Mouse (Mus musculus): ENCODE results near the gene Zkscan14. TPM values are rescaled to one million over a fixed set of nuclear protein-coding genes. Genes with fewer than 3 reads are reported as not detected.

Zkscan14 gene
- total and polyA plus RNA-seq, 3 experiments: 6.7 to 7.5 TPM; not detected in 1

- TF ChIP-seq USF2 (IDR thresholded peaks at IDR 0.05; ENCODE audit: borderline replicate concordance in 1 of 2, insufficient read depth in 1 of 2, low read depth in 1 of 2, low read length in 2 of 2) (no peak), MAFK (IDR thresholded peaks at IDR 0.05; ENCODE audit: borderline replicate concordance, low read depth, low read length) (no peak), ELF1 (IDR thresholded peaks at IDR 0.05; ENCODE audit: low read depth, low read length) (no peak), GABPA (IDR thresholded peaks at IDR 0.05; ENCODE audit: low read depth, low read length) (no peak), HCFC1 (IDR thresholded peaks at IDR 0.05; ENCODE audit: low read depth, low read length) (no peak), MXI1 (IDR thresholded peaks at IDR 0.05; ENCODE audit: low read depth, low read length) (no peak), ZC3H11A (IDR thresholded peaks at IDR 0.05; ENCODE audit: low read depth, low read length) (no peak), KAT2A (conservative IDR thresholded peaks at IDR 0.05; ENCODE audit: low read depth, low read length) (no peak), USF1 (IDR thresholded peaks at IDR 0.05; ENCODE audit: low read depth, low read length) (no peak), CHD1 (IDR thresholded peaks at IDR 0.05; ENCODE audit: low read depth, low read length) (no peak), TBP (IDR thresholded peaks at IDR 0.05; ENCODE audit: low read depth, low read length) (no peak), TCF12 (IDR thresholded peaks at IDR 0.05; ENCODE audit: low read depth, low read length) (no peak), CTCF (IDR thresholded peaks at IDR 0.05 in 2 of 3, conservative IDR thresholded peaks at IDR 0.05 in 1 of 3; ENCODE audit: control insufficient read depth in 1 of 3, insufficient read depth in 1 of 3, low read depth in 2 of 3, low read length in 3 of 3, poor library complexity in 1 of 3, severe bottlenecking in 1 of 3) (no peak), ZNF384 (IDR thresholded peaks at IDR 0.05; ENCODE audit: low read depth, low read length) (no peak)
- H3K27me3 ChIP-seq (ENCODE audit: control insufficient read depth in 1 of 2, insufficient read depth in 2 of 2, low read length in 2 of 2): no peaks in the 10 kb centered on the region
- no peak for DNase-seq (ENCODE audit: low read depth, low spot score)
- H3K4me3 ChIP-seq (ENCODE audit: control insufficient read depth in 1 of 2, insufficient read depth in 1 of 2, low read depth in 2 of 2, low read length in 2 of 2): no peak overlapping the region
- H3K9me3 ChIP-seq (replicated peaks; ENCODE audit: insufficient read depth, low read length): no peaks in the 10 kb centered on the region
- H3K27ac ChIP-seq (ENCODE audit: control insufficient read depth, low read depth, low read length): no peak overlapping the region
- peaks cover 0 to 11% of the 10 kb centered on the region in 2 experiments; a peak in 3 of 4 replicates for H3K36me3 ChIP-seq (ENCODE audit: control insufficient read depth in 1 of 2, insufficient read depth in 2 of 2, low read length in 2 of 2)
- no peak overlapping the region for H3K9ac ChIP-seq (ENCODE audit: control insufficient read depth, low read depth, low read length, poor library complexity, severe bottlenecking)
- H3K79me2 ChIP-seq (ENCODE audit: control insufficient read depth, insufficient read depth, low read length, poor library complexity): peaks cover 3% of the 10 kb centered on the region; the same call in 1 of the 2 replicates
- peaks cover 0 to 10% of the 10 kb centered on the region in 2 experiments; a peak in 3 of 4 replicates for H3K4me1 ChIP-seq (ENCODE audit: control insufficient read depth in 1 of 2, insufficient read depth in 2 of 2, low read length in 2 of 2)
Observed at GRCm38 (mm10) chr5:145212216-145212615, 10.5 kb upstream of the Zkscan14 start.

DNA sequence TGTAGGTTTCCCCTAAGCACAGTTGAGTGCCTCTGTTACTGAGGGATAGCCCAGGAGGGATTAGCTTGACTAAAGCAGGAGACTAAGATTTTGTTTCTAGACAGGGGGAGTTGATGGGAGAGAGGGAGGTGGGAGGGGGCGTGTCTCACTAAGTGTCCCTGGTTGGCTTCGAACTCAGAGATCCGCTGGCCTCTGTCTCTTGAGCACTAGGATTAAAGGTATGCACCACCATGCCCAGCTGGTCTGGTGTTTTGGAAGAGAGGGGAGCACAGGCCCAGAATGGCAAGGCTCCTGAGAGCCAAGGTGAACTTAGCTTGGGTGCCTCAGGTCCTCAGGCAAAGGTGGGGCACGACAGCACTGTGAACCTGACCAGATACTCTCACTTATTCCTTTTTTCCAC is 9.7 kb upstream of the Zkscan14 start:
- peaks cover 0 to 14% of the 10 kb centered on the region in 2 experiments; a peak in 3 of 4 replicates for H3K36me3 ChIP-seq (ENCODE audit: control insufficient read depth in 1 of 2, insufficient read depth in 2 of 2, low read length in 2 of 2)
- DNase-seq (ENCODE audit: low read depth, low spot score): no peak
- H3K9ac ChIP-seq (ENCODE audit: control insufficient read depth, low read depth, low read length, poor library complexity, severe bottlenecking): no peak overlapping the region
- TF ChIP-seq MXI1 (IDR thresholded peaks at IDR 0.05; ENCODE audit: low read depth, low read length): no peak
- TF ChIP-seq MEF2A (IDR thresholded peaks at IDR 0.05; ENCODE audit: extremely low read depth, insufficient replicate concordance, low read depth, low read length, poor library complexity, severe bottlenecking): no peak
- no peak for TF ChIP-seq USF2 (IDR thresholded peaks at IDR 0.05; ENCODE audit: borderline replicate concordance in 1 of 2, insufficient read depth in 1 of 2, low read depth in 1 of 2, low read length in 2 of 2)
- no peak for TF ChIP-seq POLR2A (IDR thresholded peaks at IDR 0.05; ENCODE audit: control insufficient read depth in 1 of 2, insufficient read depth in 1 of 2, low read depth in 1 of 2, low read length in 2 of 2, poor library complexity in 1 of 2)
- no peak for TF ChIP-seq MYC (IDR thresholded peaks at IDR 0.05; ENCODE audit: low read depth, low read length)
- TF ChIP-seq RCOR1 (IDR thresholded peaks at IDR 0.05; ENCODE audit: low read depth, low read length): no peak
- no peak overlapping the region for H3K4me3 ChIP-seq (ENCODE audit: control insufficient read depth in 1 of 2, insufficient read depth in 1 of 2, low read depth in 2 of 2, low read length in 2 of 2)
- peaks cover 0 to 10% of the 10 kb centered on the region in 2 experiments; a peak in 3 of 4 replicates for H3K4me1 ChIP-seq (ENCODE audit: control insufficient read depth in 1 of 2, insufficient read depth in 2 of 2, low read length in 2 of 2)
- H3K9me3 ChIP-seq (replicated peaks; ENCODE audit: insufficient read depth, low read length): no peaks in the 10 kb centered on the region
- H3K27ac ChIP-seq (ENCODE audit: control insufficient read depth, low read depth, low read length): no peak overlapping the region
- peaks cover 6% of the 10 kb centered on the region; the same call in 1 of the 2 replicates for H3K79me2 ChIP-seq (ENCODE audit: control insufficient read depth, insufficient read depth, low read length, poor library complexity)
- no peaks in the 10 kb centered on the region for H3K27me3 ChIP-seq (ENCODE audit: control insufficient read depth in 1 of 2, insufficient read depth in 2 of 2, low read length in 2 of 2)

Measured in MEL (cell line).